Mouse (Mus musculus): Measurements from ENCODE around the gene Haus6.

DNA sequence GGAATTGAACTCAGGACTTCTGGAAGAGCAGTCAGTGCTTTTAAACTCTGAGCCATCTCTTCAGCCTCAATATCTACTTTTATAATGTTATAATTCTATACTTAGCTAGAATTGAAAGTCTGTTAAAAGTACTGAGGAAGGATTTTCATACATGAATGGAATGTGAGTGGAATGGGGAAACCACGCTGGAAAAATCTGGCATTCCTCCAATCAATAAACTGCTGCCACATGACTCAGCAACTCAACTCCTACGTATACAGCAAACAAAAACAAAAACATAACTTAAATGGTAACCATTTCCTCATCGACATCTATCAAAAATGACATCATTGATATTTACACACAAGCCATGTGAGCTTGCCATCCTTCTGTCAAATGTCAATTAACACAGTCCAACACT, 10.3 kb upstream of the Haus6 start:
- TF ChIP-seq CTCF (IDR thresholded peaks at IDR 0.05; ENCODE audit: control insufficient read depth, insufficient read depth, insufficient read length) (no peak), MYOD1 (IDR thresholded peaks at IDR 0.05; ENCODE audit: control insufficient read depth, insufficient read length, low read depth) (no peak), FOSL1 (IDR thresholded peaks at IDR 0.05; ENCODE audit: insufficient read depth, low read length, poor library complexity, severe bottlenecking) (no peak), USF1 (IDR thresholded peaks at IDR 0.05; ENCODE audit: low read depth) (no peak), MAX (IDR thresholded peaks at IDR 0.05) (no peak)

Measured in C2C12 (cell line).